In genomic region chr6:67169873-67170673, GRCm38 (mm10) we compare ENCODE assay signal across 8 mouse cellular contexts.
A peak's percentile ranks its signal among the peaks of the same experiment; 100 is the strongest.
DNase-seq lines count a peak whose midpoint lies in the region; ATAC-seq and TF ChIP-seq lines count a peak whose summit lies in the region.

No protein-coding gene starts in this region.

- no peak overlapping the region; the same call in 1 of the 2 replicates for H3K4me3 ChIP-seq in G1E (ENCODE audit: low read depth, low read length)
- no peak overlapping the region for H3K4me3 ChIP-seq in forebrain, embryonic 10.5 days
- peak overlapping the region; percentile 23 for H3K4me3 ChIP-seq in lung, postnatal 0 days (ENCODE audit: low read depth, low read length)

- ATAC-seq in G1E (ENCODE audit: extremely low read depth, insufficient number of reproducible peaks, low FRiP score, poor library complexity, severe bottlenecking), result 0 out of 2 replicates have a peak, but pooled peaks have one; percentile 60
- ATAC-seq in lung, postnatal 0 days, result peak; percentile 92

- TF ChIP-seq POLR2A in brain, embryonic 14.5 days (IDR thresholded peaks at IDR 0.05; ENCODE audit: borderline replicate concordance, extremely low read depth, insufficient read depth, insufficient read length, poor library complexity, severe bottlenecking), result no peak

- no peaks in the 10 kb centered on the region for H3K36me3 ChIP-seq in G1E (replicated peaks)
- H3K36me3 ChIP-seq in forebrain, embryonic 10.5 days (replicated peaks), result no peaks in the 10 kb centered on the region
- H3K36me3 ChIP-seq in lung, postnatal 0 days (ENCODE audit: insufficient read depth, low read length), result no peaks in the 10 kb centered on the region

- peak overlapping the region; percentile 36; the same call in 1 of the 2 replicates for H3K4me2 ChIP-seq in lung, postnatal 0 days (replicated peaks; ENCODE audit: low read depth, low read length)

- DNase-seq in G1E (ENCODE audit: low spot score), result peak; percentile 45
- peak; percentile 89 for DNase-seq in brain, embryonic 14.5 days (ENCODE audit: low read depth)
- peak; percentile 51 for DNase-seq in forebrain, embryonic 10.5 days (ENCODE audit: extremely low spot score, low spot score)
- peak; percentile 52 to 66 for DNase-seq in heart, postnatal 14 days
- DNase-seq in kidney, postnatal 36 days, result peak; percentile 72 to 73
- DNase-seq in lung, postnatal 0 days (ENCODE audit: low spot score), result peak; percentile 92
- peak; percentile 33 for DNase-seq in ovary, postnatal 14 days (ENCODE audit: low spot score)
- DNase-seq in thymus, postnatal 36 days, result peak; percentile 44 to 59

- H3K4me1 ChIP-seq in G1E (ENCODE audit: insufficient read depth, low read depth, low read length), result peaks cover 38% of the 10 kb centered on the region
- peaks cover 12% of the 10 kb centered on the region for H3K4me1 ChIP-seq in forebrain, embryonic 10.5 days
- 0 out of 2 replicates have a peak, but pooled peaks cover 4% of the 10 kb centered on the region for H3K4me1 ChIP-seq in lung, postnatal 0 days (ENCODE audit: insufficient read depth, low read depth, low read length)

- no peak for TF ChIP-seq EP300 in lung, postnatal 0 days (IDR thresholded peaks at IDR 0.05)

- intact Hi-C loops in heart, postnatal 14 days (cut with DNase I), result loop anchor here (1.0 to 5.0 kb wide), 3 partner anchors 97 to 267 kb away; no protein-coding TSS in a partner anchor

- no peak overlapping the region; the same call in 1 of the 2 replicates for H3K27ac ChIP-seq in forebrain, embryonic 10.5 days
- H3K27ac ChIP-seq in lung, postnatal 0 days (ENCODE audit: low read length), result peak overlapping the region; percentile 47; the same call in 1 of the 2 replicates

- H3K9me3 ChIP-seq in G1E (replicated peaks), result no peaks in the 10 kb centered on the region; the same call in 1 of the 2 replicates
- H3K9me3 ChIP-seq in forebrain, embryonic 10.5 days, result peaks cover 7% of the 10 kb centered on the region; the same call in 1 of the 2 replicates
- H3K9me3 ChIP-seq in lung, postnatal 0 days (ENCODE audit: low read length), result no peaks in the 10 kb centered on the region

- no peaks in the 10 kb centered on the region for H3K27me3 ChIP-seq in G1E (ENCODE audit: insufficient read depth, low read length)
- H3K27me3 ChIP-seq in forebrain, embryonic 10.5 days (ENCODE audit: poor library complexity, severe bottlenecking), result no peaks in the 10 kb centered on the region
- H3K27me3 ChIP-seq in lung, postnatal 0 days (replicated peaks; ENCODE audit: insufficient read depth, low read length), result no peaks in the 10 kb centered on the region

- 53% methylated on average over 13 of the region's 13 CpGs for WGBS in forebrain, embryonic 10.5 days
- WGBS in lung, postnatal 0 days, result 35% methylated on average over 13 of the region's 13 CpGs

- H3K9ac ChIP-seq in lung, postnatal 0 days (replicated peaks; ENCODE audit: low read depth), result no peak overlapping the region

- peak; percentile 46 for TF ChIP-seq CTCF in G1E (IDR thresholded peaks at IDR 0.05; ENCODE audit: low read depth, low read length)
- peak; percentile 75 for TF ChIP-seq CTCF in brain, embryonic 14.5 days (IDR thresholded peaks at IDR 0.05; ENCODE audit: borderline replicate concordance, extremely low read depth, insufficient read depth, insufficient read length)
- TF ChIP-seq CTCF in lung, postnatal 0 days (IDR thresholded peaks at IDR 0.05), result peak; percentile 90

Comparison
In these comparisons a context has a peak if more than half of its experiments do, and no peak if none do; other contexts are left out.
1. DNase-seq: peak in every context shown above with its lines; median percentile 92 in lung, postnatal 0 days; 89 in brain, embryonic 14.5 days; 72 in kidney, postnatal 36 days; 59 in heart, postnatal 14 days; 52 in thymus, postnatal 36 days; 51 in forebrain, embryonic 10.5 days; 45 in G1E; 33 in ovary, postnatal 14 days.